Mouse (Mus musculus) brain, embryonic 18.5 days (tissue): Measurements from ENCODE around the gene Inha.

Experiments used
- DNase-seq: peaks from one replicate; pipeline ENCODE4 v3.0.0-alpha.2; 2012; ENCODE audit warnings: low read depth, low spot score

Inha gene

GRCm38 (mm10) chr1:75519576-75519975 lies 12.7 kb downstream of the Inha start:
- no peak for DNase-seq

GRCm38 (mm10) chr1:75521321-75522031 lies 14.6 kb downstream of the Inha start, which contains the start of gene Stk11ip:
Stk11ip (plus strand) TSS chr1:75521529.
- peak; percentile 76 for DNase-seq

GRCm38 (mm10) chr1:75524679-75525078 lies 17.8 kb downstream of the Inha start:
- DNase-seq: no peak

- no peak for DNase-seq
These were observed 23.7 kb downstream of the Inha start for GRCm38 (mm10) chr1:75530546-75530945.

- DNase-seq: no peak
These were observed 25.6 kb downstream of the Inha start for GRCm38 (mm10) chr1:75532280-75533172.

GRCm38 (mm10) chr1:75533325-75534252 lies 26.7 kb downstream of the Inha start:
- no peak for DNase-seq

- DNase-seq: no peak
These were observed 30.7 kb downstream of the Inha start for GRCm38 (mm10) chr1:75537587-75537986.

- DNase-seq: no peak
These were observed 31.8 kb downstream of the Inha start for GRCm38 (mm10) chr1:75538597-75539190.

- no peak for DNase-seq
These were observed 34.6 kb downstream of the Inha start for GRCm38 (mm10) chr1:75541496-75541895.

GRCm38 (mm10) chr1:75544351-75544750 lies 37.5 kb downstream of the Inha start:
- DNase-seq: no peak

GRCm38 (mm10) chr1:75545965-75546956 lies 39.4 kb downstream of the Inha start, which contains the start of gene Slc4a3:
Slc4a3 (plus strand) TSS chr1:75546266.
- no peak for DNase-seq

GRCm38 (mm10) chr1:75547351-75547750 lies 40.5 kb downstream of the Inha start:
- no peak for DNase-seq

GRCm38 (mm10) chr1:75548083-75548482 lies 41.2 kb downstream of the Inha start:
- no peak for DNase-seq

GRCm38 (mm10) chr1:75548871-75549270 lies 42.0 kb downstream of the Inha start:
- no peak for DNase-seq

- no peak for DNase-seq
These were observed 42.7 kb downstream of the Inha start for GRCm38 (mm10) chr1:75549289-75550279.

- DNase-seq: no peak
These were observed 43.7 kb downstream of the Inha start for GRCm38 (mm10) chr1:75550586-75550985.

GRCm38 (mm10) chr1:75555680-75556079 lies 48.8 kb downstream of the Inha start:
- DNase-seq: no peak

- no peak for DNase-seq
These were observed 49.4 kb downstream of the Inha start for GRCm38 (mm10) chr1:75556143-75556781.
